Mouse (Mus musculus) layer of hippocampus, adult 9-11 months (tissue): ENCODE data around the gene Rab3d.

Experiments used
- DNase-seq: peaks from one replicate; pipeline ENCODE4 v3.0.0; 2022

The Rab3d gene

GRCm38 (mm10) chr9:21937711-21938175 lies 19.8 kb upstream of the Rab3d start:
- peak; percentile 70 for DNase-seq

GRCm38 (mm10) chr9:21936692-21937570 lies 18.9 kb upstream of the Rab3d start, which contains the start of gene Plppr2:
Plppr2 (plus strand) TSS chr9:21937033.
- peak; percentile 99 for DNase-seq

- no peak for DNase-seq
These were observed 17.6 kb upstream of the Rab3d start for GRCm38 (mm10) chr9:21935466-21936131.

- DNase-seq, result no peak
These were observed 16.0 kb upstream of the Rab3d start for GRCm38 (mm10) chr9:21934021-21934420.

GRCm38 (mm10) chr9:21932445-21933137 lies 14.6 kb upstream of the Rab3d start:
- DNase-seq, result no peak

GRCm38 (mm10) chr9:21932006-21932405 lies 14.0 kb upstream of the Rab3d start:
- no peak for DNase-seq

GRCm38 (mm10) chr9:21929208-21929607 lies 11.2 kb upstream of the Rab3d start:
- DNase-seq, result no peak

- DNase-seq, result peak; percentile 98
These were observed 9.3 kb upstream of the Rab3d start, which contains the start of the genes Ccdc159 and Tmem205 for GRCm38 (mm10) chr9:21927208-21927753. Ccdc159 (plus strand) TSS chr9:21927471. Tmem205 (minus strand) TSS chr9:21927556.

GRCm38 (mm10) chr9:21926784-21927183 lies 8.8 kb upstream of the Rab3d start:
- DNase-seq, result no peak

GRCm38 (mm10) chr9:21926155-21926554 lies 8.2 kb upstream of the Rab3d start:
- no peak for DNase-seq

- DNase-seq, result no peak
These were observed 7.5 kb upstream of the Rab3d start for GRCm38 (mm10) chr9:21925506-21925905.

GRCm38 (mm10) chr9:21925034-21925433 lies 7.0 kb upstream of the Rab3d start:
- DNase-seq, result no peak

GRCm38 (mm10) chr9:21924099-21924493 lies 6.1 kb upstream of the Rab3d start:
- peak; percentile 61 for DNase-seq

GRCm38 (mm10) chr9:21923490-21924098 lies 5.6 kb upstream of the Rab3d start:
- no peak for DNase-seq

GRCm38 (mm10) chr9:21923036-21923435 lies 5.0 kb upstream of the Rab3d start:
- no peak for DNase-seq

GRCm38 (mm10) chr9:21918692-21919384 lies 846 bp upstream of the Rab3d start:
- no peak for DNase-seq

- DNase-seq, result peak; percentile 84
These were observed 428 bp downstream of the Rab3d start for GRCm38 (mm10) chr9:21917493-21918034.

- DNase-seq, result no peak
These were observed 1.0 kb downstream of the Rab3d start for GRCm38 (mm10) chr9:21916851-21917492.

GRCm38 (mm10) chr9:21909474-21910223 lies 8.3 kb downstream of the Rab3d start:
- DNase-seq, result no peak

- no peak for DNase-seq
These were observed 9.8 kb downstream of the Rab3d start for GRCm38 (mm10) chr9:21908216-21908615.
